Mouse (Mus musculus) kidney, postnatal 36 days (tissue): ENCODE results near the gene AU022252.
A peak's percentile ranks its signal among the peaks of the same experiment; 100 is the strongest.

Source experiments
- DNase-seq, 2 experiments: peaks; one replicate each; pipeline ENCODE4 v3.0.0; 2021 to 2022; ENCODE audit warnings: mixed read lengths in 2 of 2

AU022252 gene

GRCm38 (mm10) chr4:119244468-119245240 is 12.1 kb upstream of the AU022252 start:
- DNase-seq: no peak

GRCm38 (mm10) chr4:119242571-119242970 is 10.1 kb upstream of the AU022252 start:
- DNase-seq: peak in 1 of 2 experiments; percentile 51

GRCm38 (mm10) chr4:119241664-119242063 is 9.2 kb upstream of the AU022252 start:
- DNase-seq: peak in 1 of 2 experiments; percentile 72

GRCm38 (mm10) chr4:119239181-119239682 is 6.7 kb upstream of the AU022252 start:
- peak in 1 of 2 experiments; percentile 39 for DNase-seq

GRCm38 (mm10) chr4:119238661-119239060 is 6.1 kb upstream of the AU022252 start:
- no peak for DNase-seq

- DNase-seq: no peak
Measured at GRCm38 (mm10) chr4:119234348-119234747, 1.8 kb upstream of the AU022252 start.

- DNase-seq: peak in 1 of 2 experiments; percentile 62
Measured at GRCm38 (mm10) chr4:119233256-119233901, 867 bp upstream of the AU022252 start.

GRCm38 (mm10) chr4:119226751-119227150 is 5.8 kb downstream of the AU022252 start:
- DNase-seq: no peak

GRCm38 (mm10) chr4:119225719-119226118 is 6.8 kb downstream of the AU022252 start:
- no peak for DNase-seq

GRCm38 (mm10) chr4:119224534-119224933 is 8.0 kb downstream of the AU022252 start:
- no peak for DNase-seq

GRCm38 (mm10) chr4:119223696-119224095 is 8.8 kb downstream of the AU022252 start:
- DNase-seq: peak; percentile 34 to 68

GRCm38 (mm10) chr4:119218169-119218568 is 14.3 kb downstream of the AU022252 start, which contains the start of gene Tmem269:
Tmem269 (minus strand) TSS chr4:119218217.
- DNase-seq: no peak

GRCm38 (mm10) chr4:119216667-119217066 is 15.8 kb downstream of the AU022252 start:
- no peak for DNase-seq

- peak; percentile 64 to 87 for DNase-seq
Measured at GRCm38 (mm10) chr4:119204672-119205071, 27.8 kb downstream of the AU022252 start.

- no peak for DNase-seq
Measured at GRCm38 (mm10) chr4:119198105-119198504, 34.4 kb downstream of the AU022252 start.

GRCm38 (mm10) chr4:119195582-119196320 is 36.8 kb downstream of the AU022252 start:
- DNase-seq: no peak

- peak; percentile 85 to 96 for DNase-seq
Measured at GRCm38 (mm10) chr4:119194909-119195581, 37.5 kb downstream of the AU022252 start, which contains the start of gene Svbp. Svbp (plus strand) TSS chr4:119195306.

GRCm38 (mm10) chr4:119192757-119193156 is 39.8 kb downstream of the AU022252 start:
- no peak for DNase-seq

GRCm38 (mm10) chr4:119191273-119191672 is 41.2 kb downstream of the AU022252 start:
- no peak for DNase-seq

GRCm38 (mm10) chr4:119190618-119191017 is 41.9 kb downstream of the AU022252 start:
- DNase-seq: no peak

GRCm38 (mm10) chr4:119189864-119190263 is 42.6 kb downstream of the AU022252 start, which contains the start of gene Ermap:
Ermap (minus strand) TSS chr4:119190011.
- no peak for DNase-seq

GRCm38 (mm10) chr4:119189392-119189791 is 43.1 kb downstream of the AU022252 start:
- no peak for DNase-seq
